Mouse (Mus musculus): Measurements from ENCODE around the gene Ikzf2.

The Ikzf2 gene

DNA sequence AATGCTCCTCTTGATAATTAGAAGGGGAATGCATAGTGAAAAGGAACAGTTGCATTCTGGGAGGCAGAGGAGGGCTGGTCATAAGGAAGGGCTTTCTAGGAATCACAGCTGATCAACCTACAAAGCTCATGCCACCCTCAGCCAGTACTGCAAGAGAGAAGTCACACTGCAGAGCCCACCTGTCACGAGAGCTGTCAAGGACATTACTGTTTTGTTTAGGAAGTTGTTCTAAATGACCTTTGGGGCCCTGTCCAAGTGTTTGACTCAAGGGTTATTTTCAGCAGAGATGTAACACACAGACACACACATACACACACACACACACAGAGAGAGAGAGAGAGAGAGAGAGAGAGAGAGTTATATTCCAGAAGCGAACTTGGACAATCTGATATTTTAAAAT is 27.3 kb downstream of the Ikzf2 start:
- no peak for DNase-seq (ENCODE audit: low spot score in 2 of 2)

GRCm38 (mm10) chr1:69658051-69658450 is 29.0 kb downstream of the Ikzf2 start:
- DNase-seq (ENCODE audit: low spot score in 2 of 2), result no peak

- no peak for DNase-seq (ENCODE audit: low spot score in 2 of 2)
Measured at GRCm38 (mm10) chr1:69657455-69657854, 29.6 kb downstream of the Ikzf2 start.

- no peak for DNase-seq (ENCODE audit: low spot score in 2 of 2)
Measured at GRCm38 (mm10) chr1:69656929-69657328, 30.1 kb downstream of the Ikzf2 start.

GRCm38 (mm10) chr1:69656047-69656782 is 30.8 kb downstream of the Ikzf2 start:
- DNase-seq (ENCODE audit: low spot score in 2 of 2), result no peak

DNA sequence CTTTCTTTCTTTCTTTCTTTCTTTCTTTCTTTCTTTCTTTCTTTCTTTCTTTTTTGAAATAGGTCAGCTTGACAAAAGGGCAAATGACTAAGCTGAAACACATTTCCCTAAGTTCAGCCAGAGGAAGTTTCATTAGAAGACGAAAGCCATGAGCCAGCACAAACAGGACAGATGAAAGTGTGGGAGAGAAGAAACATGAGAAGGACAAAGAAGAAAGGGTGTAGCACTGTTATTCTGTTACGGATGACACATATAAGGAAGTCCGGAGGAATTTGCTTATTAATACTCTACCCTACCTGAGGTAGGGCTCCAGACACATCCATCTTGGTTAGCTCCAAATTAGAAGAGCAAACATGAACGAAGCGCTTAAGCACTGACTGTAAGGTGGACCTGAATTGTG is 31.7 kb downstream of the Ikzf2 start:
- no peak for DNase-seq (ENCODE audit: low spot score in 2 of 2)

DNA sequence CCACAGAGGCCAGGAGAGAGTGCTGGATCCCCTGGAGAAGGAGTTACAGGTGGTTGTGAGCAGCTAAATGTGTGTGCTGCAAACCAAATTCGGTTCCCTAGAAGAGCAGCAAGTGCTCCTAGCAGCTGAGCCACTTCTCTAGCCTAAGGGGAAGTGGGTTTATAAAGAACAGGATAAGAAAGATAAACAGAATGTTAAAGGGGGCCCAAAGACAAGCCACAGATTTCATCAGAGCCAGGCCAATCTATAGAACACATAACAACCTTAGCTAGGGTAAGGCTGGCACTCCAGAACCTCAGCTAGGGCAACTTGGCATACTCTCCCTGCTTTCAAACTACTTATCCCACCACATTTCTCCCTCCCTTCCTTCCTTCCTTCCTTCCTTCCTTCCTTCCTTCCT is 32.1 kb downstream of the Ikzf2 start:
- no peak for DNase-seq (ENCODE audit: low spot score in 2 of 2)

DNA sequence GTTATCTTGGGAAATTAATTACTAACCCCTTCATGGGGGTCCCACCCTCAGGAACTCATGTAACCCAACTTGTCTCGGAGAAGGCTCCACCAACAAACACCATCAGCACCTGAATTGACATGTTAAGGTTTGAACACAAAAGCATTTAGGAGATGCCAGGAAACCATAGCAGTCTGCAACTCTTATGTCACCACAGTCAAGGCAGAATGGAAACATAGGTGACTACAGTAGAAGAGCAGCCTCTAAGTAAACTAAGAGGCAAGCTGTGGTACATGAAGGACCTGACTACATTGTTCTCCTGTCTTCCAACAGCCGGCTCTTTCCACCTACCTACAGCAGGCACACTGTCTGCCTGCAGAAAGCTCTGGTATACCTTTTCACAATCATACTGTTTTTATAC is 33.6 kb downstream of the Ikzf2 start:
- no peak for DNase-seq (ENCODE audit: low spot score in 2 of 2)

- no peak for DNase-seq (ENCODE audit: low spot score in 2 of 2)
Measured at GRCm38 (mm10) chr1:69643138-69643537, 43.9 kb downstream of the Ikzf2 start.

- DNase-seq (ENCODE audit: low spot score in 2 of 2), result no peak
Measured at GRCm38 (mm10) chr1:69641986-69642385, 45.1 kb downstream of the Ikzf2 start.

GRCm38 (mm10) chr1:69638321-69638720 is 48.7 kb downstream of the Ikzf2 start:
- no peak for DNase-seq (ENCODE audit: low spot score in 2 of 2)

- no peak for DNase-seq (ENCODE audit: low spot score in 2 of 2)
Measured at GRCm38 (mm10) chr1:69637907-69638306, 49.1 kb downstream of the Ikzf2 start.

DNA sequence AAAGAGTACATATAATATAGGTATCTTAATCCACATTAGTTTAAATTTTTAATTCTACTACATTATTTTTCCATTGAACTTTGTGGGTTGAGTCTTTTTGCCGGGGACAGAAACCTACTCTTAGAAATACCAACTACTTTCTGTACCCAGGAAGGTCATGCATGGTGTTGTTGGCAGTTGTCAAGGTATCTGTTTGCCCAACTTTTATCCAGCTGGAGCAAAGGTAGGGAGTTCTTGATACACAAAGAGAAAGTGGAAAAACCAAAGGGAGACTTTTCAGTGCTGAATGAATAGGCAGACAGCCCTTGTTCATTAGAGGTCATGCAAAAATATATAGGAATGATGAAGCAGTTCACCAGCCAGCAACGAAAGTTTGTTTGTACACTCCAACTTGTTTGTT is 52.8 kb downstream of the Ikzf2 start:
- DNase-seq (ENCODE audit: low spot score in 2 of 2), result no peak

- DNase-seq (ENCODE audit: low spot score in 2 of 2), result no peak
Measured at GRCm38 (mm10) chr1:69630508-69630907, 56.5 kb downstream of the Ikzf2 start.

- no peak for DNase-seq (ENCODE audit: low spot score in 2 of 2)
Measured at GRCm38 (mm10) chr1:69629513-69629912, 57.5 kb downstream of the Ikzf2 start.

- DNase-seq (ENCODE audit: low spot score in 2 of 2), result no peak
Measured at GRCm38 (mm10) chr1:69612076-69612475, 75.0 kb downstream of the Ikzf2 start.

GRCm38 (mm10) chr1:69611204-69611725 is 75.8 kb downstream of the Ikzf2 start:
- DNase-seq (ENCODE audit: low spot score in 2 of 2), result no peak

GRCm38 (mm10) chr1:69610791-69611190 is 76.3 kb downstream of the Ikzf2 start:
- no peak for DNase-seq (ENCODE audit: low spot score in 2 of 2)

DNA sequence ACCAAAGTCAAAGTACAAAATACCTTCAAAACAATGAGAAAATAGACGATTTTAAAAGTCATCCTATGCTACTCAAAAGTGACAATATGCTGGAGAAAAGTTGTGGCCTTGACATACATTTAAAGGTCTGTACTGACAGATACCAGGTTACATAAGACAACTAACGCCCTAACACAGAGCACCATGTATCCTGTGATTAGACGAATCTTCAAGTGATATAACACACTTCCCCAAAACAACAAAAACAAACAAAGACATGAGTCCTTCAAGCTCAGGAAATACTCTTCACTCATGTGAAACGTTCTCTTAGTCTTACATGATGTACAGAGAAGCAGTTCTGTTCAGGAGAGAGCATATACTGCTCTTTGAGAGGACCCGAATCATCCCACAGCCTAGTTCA is 78.2 kb downstream of the Ikzf2 start:
- no peak for DNase-seq (ENCODE audit: low spot score in 2 of 2)

GRCm38 (mm10) chr1:69606844-69607243 is 80.2 kb downstream of the Ikzf2 start:
- DNase-seq (ENCODE audit: low spot score in 2 of 2), result no peak

DNA sequence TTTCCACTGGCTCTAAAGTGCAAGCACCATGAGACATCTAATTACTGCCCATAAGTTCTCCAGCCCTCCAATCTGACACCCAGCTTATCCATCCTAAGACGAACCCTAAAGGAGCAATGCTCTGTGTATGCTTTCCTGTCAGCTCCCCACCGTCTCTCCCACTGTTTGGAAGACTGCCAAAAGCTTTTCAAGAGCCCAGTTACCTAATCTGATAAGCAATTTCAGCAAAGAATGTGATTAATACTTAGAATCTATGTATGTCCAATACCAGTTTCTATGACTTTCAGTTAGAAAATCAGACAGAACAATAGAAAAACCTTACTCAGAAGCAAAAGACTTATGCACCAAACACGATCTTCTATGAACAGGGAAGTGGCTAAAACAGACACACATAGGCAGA is 82.8 kb downstream of the Ikzf2 start:
- DNase-seq (ENCODE audit: low spot score in 2 of 2), result no peak

- DNase-seq (ENCODE audit: low spot score in 2 of 2), result no peak
Measured at GRCm38 (mm10) chr1:69600954-69601353, 86.1 kb downstream of the Ikzf2 start.

DNA sequence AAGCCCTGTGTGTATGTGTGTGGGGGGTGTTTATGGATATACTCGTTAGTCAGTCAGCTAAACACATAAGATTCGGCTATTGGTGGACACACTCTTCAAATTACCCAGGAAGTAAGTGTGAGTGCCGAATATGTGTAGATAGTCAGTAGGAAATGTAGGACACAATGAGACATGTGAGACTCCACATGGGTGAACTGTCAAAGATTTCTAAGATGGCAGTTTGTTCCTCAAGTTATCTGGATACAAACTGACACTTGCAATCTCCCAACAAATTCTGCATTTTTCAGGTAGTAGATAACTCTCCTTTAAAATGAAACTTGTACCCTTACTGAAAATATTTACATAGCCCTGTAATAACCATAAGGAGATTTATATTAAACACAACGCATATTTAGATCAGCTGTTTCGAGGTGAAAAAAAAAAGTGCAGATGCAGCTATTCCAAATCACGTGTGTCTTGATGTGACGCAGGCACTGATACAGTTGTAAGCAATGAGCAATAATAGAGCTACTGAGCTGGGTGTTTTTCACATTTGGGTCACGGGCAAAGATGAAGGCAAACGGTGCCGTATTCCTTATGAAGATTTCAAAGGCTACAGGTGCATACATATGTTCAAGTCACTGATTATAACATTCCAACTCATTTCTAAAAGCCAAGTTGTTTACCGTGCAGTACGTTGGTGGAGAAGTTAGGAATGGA is 87.8 kb downstream of the Ikzf2 start:
- DNase-seq (ENCODE audit: low spot score in 2 of 2), result no peak

All from left cerebral cortex, adult 9 months (tissue).